Mouse (Mus musculus): ENCODE results near the gene Cd300ld. TPM values are rescaled to one million over a fixed set of nuclear protein-coding genes. Genes with fewer than 3 reads are reported as not detected.
"Not testable (repeated sequence)": the region's sequence is repeated elsewhere in the genome, so short reads cannot be mapped to it uniquely, and the experiment has no call there.

Gene Cd300ld
- polyA plus RNA-seq (2012; ENCODE audit: insufficient read depth, insufficient read length, missing spikeins), result 2.3 and 6.2 TPM in 2 replicates

- peak within 1 kb of the TSS; percentile 86 for H3K27ac ChIP-seq (replicated peaks; ENCODE audit: low read depth, low read length)
- peak within 1 kb of the TSS; percentile 45 for H3K4me3 ChIP-seq (ENCODE audit: insufficient read depth, low read depth, low read length)
- H3K4me1 ChIP-seq (ENCODE audit: control insufficient read depth, insufficient read depth, insufficient read length, low read length), result no peaks in the 10 kb centered on the region
These were observed at the start of gene Cd300ld for GRCm38 (mm10) chr11:114989793-114990192. Gene Cd300ld (minus strand): TSS chr11:114989922.

DNA sequence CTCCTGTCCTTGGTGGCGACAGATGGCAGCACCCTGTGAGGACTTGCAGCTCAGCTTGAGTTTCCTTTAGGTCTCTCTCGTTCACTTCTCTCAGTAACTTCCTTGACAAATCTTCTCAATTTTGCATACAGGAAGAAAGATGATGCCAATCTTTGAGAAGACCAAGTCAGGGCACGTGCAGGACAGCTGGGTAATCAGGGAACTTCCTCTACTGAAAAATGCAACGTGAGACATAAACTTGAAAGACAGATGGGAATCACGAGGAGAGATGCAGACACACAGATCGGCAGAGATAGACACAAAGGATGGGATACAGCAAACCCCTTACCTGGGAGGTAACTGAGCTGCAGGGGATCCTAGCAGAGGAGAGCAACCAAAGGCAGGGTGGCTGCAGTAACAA lies 47.9 kb upstream of the Cd300ld start, which contains the start of gene Cd300ld5:
TSS of gene Cd300ld5 (minus strand) at position 101 of the 400 bp plus-strand sequence.
- H3K4me3 ChIP-seq (ENCODE audit: insufficient read depth, low read depth, low read length); H3K4me1 ChIP-seq (ENCODE audit: control insufficient read depth, insufficient read depth, insufficient read length, low read length); H3K27ac ChIP-seq (replicated peaks; ENCODE audit: low read depth, low read length): not testable (repeated sequence)

- H3K4me1 ChIP-seq (ENCODE audit: control insufficient read depth, insufficient read depth, insufficient read length, low read length); H3K4me3 ChIP-seq (ENCODE audit: insufficient read depth, low read depth, low read length); H3K27ac ChIP-seq (replicated peaks; ENCODE audit: low read depth, low read length): not testable (repeated sequence)
These were observed 37.2 kb upstream of the Cd300ld start, which contains the start of gene Cd300ld4 for GRCm38 (mm10) chr11:115026912-115027311. Gene Cd300ld4 (minus strand): TSS chr11:115027012.

GRCm38 (mm10) chr11:115016093-115016492 lies 26.4 kb upstream of the Cd300ld start, which contains the start of gene Cd300ld2:
Gene Cd300ld2 (minus strand): TSS chr11:115016193.
- not testable (repeated sequence) for H3K4me1 ChIP-seq (ENCODE audit: control insufficient read depth, insufficient read depth, insufficient read length, low read length)

DNA sequence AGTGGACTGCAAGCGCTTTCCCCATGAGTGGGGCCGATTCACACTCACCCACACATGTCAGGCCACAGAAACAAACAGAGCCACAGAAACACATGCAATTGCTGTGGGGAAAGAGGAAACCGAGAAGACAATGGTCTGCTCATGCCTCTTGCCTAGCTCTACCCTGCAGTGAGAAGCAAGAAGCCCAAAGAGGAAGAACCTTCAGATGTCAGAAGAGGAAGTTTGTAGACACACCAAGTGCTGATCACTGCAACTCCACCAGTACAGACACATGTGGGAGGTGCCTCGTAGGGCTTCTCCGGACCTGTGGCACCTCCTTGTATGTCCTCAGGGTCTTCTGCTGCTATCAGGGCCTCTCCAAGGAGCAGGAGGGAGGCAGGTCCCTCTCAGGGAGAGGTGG lies 14.3 kb upstream of the Cd300ld start:
- Histone ChIP-seq H3K4me3 (ENCODE audit: insufficient read depth, low read depth, low read length) (no peak overlapping the region), H3K27ac (replicated peaks; ENCODE audit: low read depth, low read length) (peak overlapping the region; percentile 91), H3K4me1 (ENCODE audit: control insufficient read depth, insufficient read depth, insufficient read length, low read length) (no peaks in the 10 kb centered on the region)

More at GRCm38 (mm10) chr11:115016093-115016492, 26.4 kb upstream of the Cd300ld start, which contains the start of gene Cd300ld2:
- H3K4me3 ChIP-seq (ENCODE audit: insufficient read depth, low read depth, low read length); H3K27ac ChIP-seq (replicated peaks; ENCODE audit: low read depth, low read length): not testable (repeated sequence)

GRCm38 (mm10) chr11:115001474-115002040 lies 11.8 kb upstream of the Cd300ld start, which contains the start of gene Cd300c2:
Gene Cd300c2 (minus strand): TSS chr11:115001880.
- no peak within 1 kb of the TSS for H3K4me3 ChIP-seq (ENCODE audit: insufficient read depth, low read depth, low read length)
- peak within 1 kb of the TSS; percentile 77 for H3K27ac ChIP-seq (replicated peaks; ENCODE audit: low read depth, low read length)
- no peaks in the 10 kb centered on the region for H3K4me1 ChIP-seq (ENCODE audit: control insufficient read depth, insufficient read depth, insufficient read length, low read length)

DNA sequence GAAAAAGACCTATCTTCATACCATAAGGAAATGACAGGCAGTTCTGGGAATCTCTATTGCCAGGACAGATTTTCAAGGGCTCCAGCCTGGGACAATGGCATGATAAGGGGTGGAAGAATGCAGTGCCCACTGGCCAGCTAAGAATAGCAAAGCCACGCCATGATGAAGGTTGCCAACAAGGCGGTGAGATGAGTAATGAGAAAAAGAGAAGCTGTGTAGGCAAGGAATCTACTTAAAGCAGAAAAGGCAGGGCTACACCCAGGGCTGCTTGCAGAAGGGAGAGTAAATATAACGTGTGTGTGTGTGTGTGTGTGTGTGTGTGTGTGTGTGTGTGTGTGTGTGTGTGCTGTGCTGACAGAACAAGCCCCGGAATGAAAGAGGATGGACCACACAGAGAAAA lies 7.9 kb downstream of the Cd300ld start:
- no peak overlapping the region for H3K4me3 ChIP-seq (ENCODE audit: insufficient read depth, low read depth, low read length)
- no peaks in the 10 kb centered on the region for H3K4me1 ChIP-seq (ENCODE audit: control insufficient read depth, insufficient read depth, insufficient read length, low read length)
- H3K27ac ChIP-seq (replicated peaks; ENCODE audit: low read depth, low read length), result no peak overlapping the region

DNA sequence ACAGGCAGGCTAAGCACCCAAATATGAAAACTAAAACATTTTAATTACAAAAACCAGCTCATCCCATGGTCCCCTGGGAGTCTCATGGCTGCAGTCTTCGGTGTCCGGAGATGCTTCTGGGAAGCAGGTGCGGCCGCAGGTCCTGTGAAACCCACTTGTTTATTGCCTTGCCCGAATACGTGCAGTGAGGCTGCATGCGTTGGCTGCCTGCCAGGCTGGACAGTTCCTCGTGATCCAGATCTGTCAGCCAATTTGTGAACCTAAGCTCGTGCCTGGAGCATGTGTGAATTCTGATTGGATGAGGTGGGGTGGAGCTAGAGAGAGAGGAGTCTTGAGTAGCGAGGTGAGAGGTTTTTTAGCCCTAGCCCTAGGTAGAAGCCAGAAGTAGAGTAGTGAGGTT lies 17.0 kb downstream of the Cd300ld start:
- Histone ChIP-seq H3K4me1 (ENCODE audit: control insufficient read depth, insufficient read depth, insufficient read length, low read length) (no peaks in the 10 kb centered on the region), H3K4me3 (ENCODE audit: insufficient read depth, low read depth, low read length) (no peak overlapping the region), H3K27ac (replicated peaks; ENCODE audit: low read depth, low read length) (no peak overlapping the region)

- peak within 1 kb of the TSS; percentile 54 for H3K27ac ChIP-seq (replicated peaks; ENCODE audit: low read depth, low read length)
- no peaks in the 10 kb centered on the region for H3K4me1 ChIP-seq (ENCODE audit: control insufficient read depth, insufficient read depth, insufficient read length, low read length)
- no peak within 1 kb of the TSS for H3K4me3 ChIP-seq (ENCODE audit: insufficient read depth, low read depth, low read length)
These were observed 20.9 kb downstream of the Cd300ld start, which contains the start of gene Cd300c for GRCm38 (mm10) chr11:114968752-114969207. Gene Cd300c (minus strand): TSS chr11:114969157.

GRCm38 (mm10) chr11:114965182-114965828 lies 24.4 kb downstream of the Cd300ld start:
- Histone ChIP-seq H3K27ac (replicated peaks; ENCODE audit: low read depth, low read length) (no peak overlapping the region), H3K4me3 (ENCODE audit: insufficient read depth, low read depth, low read length) (no peak overlapping the region), H3K4me1 (ENCODE audit: control insufficient read depth, insufficient read depth, insufficient read length, low read length) (no peaks in the 10 kb centered on the region)

GRCm38 (mm10) chr11:114960369-114960768 lies 29.4 kb downstream of the Cd300ld start:
- no peak overlapping the region for H3K4me3 ChIP-seq (ENCODE audit: insufficient read depth, low read depth, low read length)
- no peaks in the 10 kb centered on the region for H3K4me1 ChIP-seq (ENCODE audit: control insufficient read depth, insufficient read depth, insufficient read length, low read length)
- H3K27ac ChIP-seq (replicated peaks; ENCODE audit: low read depth, low read length), result no peak overlapping the region

- Histone ChIP-seq H3K4me3 (ENCODE audit: insufficient read depth, low read depth, low read length) (peak within 1 kb of the TSS; percentile 47), H3K27ac (replicated peaks; ENCODE audit: low read depth, low read length) (peak within 1 kb of the TSS; percentile 66)
These were observed 55.6 kb downstream of the Cd300ld start, which contains the start of gene Cd300lb for GRCm38 (mm10) chr11:114934144-114934543. Gene Cd300lb (minus strand): TSS chr11:114934386.

GRCm38 (mm10) chr11:114933591-114933990 lies 56.1 kb downstream of the Cd300ld start:
- H3K4me3 ChIP-seq (ENCODE audit: insufficient read depth, low read depth, low read length), result peak overlapping the region; percentile 47
- peak overlapping the region; percentile 66 for H3K27ac ChIP-seq (replicated peaks; ENCODE audit: low read depth, low read length)
- H3K4me1 ChIP-seq (ENCODE audit: control insufficient read depth, insufficient read depth, insufficient read length, low read length), result no peaks in the 10 kb centered on the region

More at GRCm38 (mm10) chr11:114934144-114934543, 55.6 kb downstream of the Cd300ld start, which contains the start of gene Cd300lb:
- H3K4me1 ChIP-seq (ENCODE audit: control insufficient read depth, insufficient read depth, insufficient read length, low read length), result no peaks in the 10 kb centered on the region

All from brown adipose tissue, adult 24 weeks (tissue).